Mouse (Mus musculus) layer of hippocampus, postnatal 14 days (tissue): ENCODE results near the gene 6820408C15Rik. TPM values are rescaled to one million over a fixed set of nuclear protein-coding genes. Genes with fewer than 3 reads are reported as not detected.

Experiments used
- DNase-seq, 2 experiments: peaks; one replicate each; pipeline ENCODE4 v3.0.0; 2021 to 2022; ENCODE audit warnings: low spot score in 2 of 2, mixed read lengths in 1 of 2
- long read RNA-seq, 2 experiments: library from polyadenylated mRNA; stranded (forward); transcript quantifications; one replicate each; pipeline ENCODE4 v2.0.0; 2021
- total RNA-seq, 2 experiments: library from RNA; stranded (reverse); gene quantifications; 2 replicates each; pipeline ENCODE4 v1.2.3; 2021

Gene 6820408C15Rik
- 1 to 10 TPM; 2.9 to 4.2 TPM for total RNA-seq
- long read RNA-seq, experiment 1, partial matches to known transcripts = 1 of 3 reads
- long read RNA-seq, experiment 1, other reads (novel, unspliced or antisense) = 2 of 3 reads
- long read RNA-seq, experiment 2, partial matches to known transcripts = 3 of 7 reads
- long read RNA-seq, experiment 2, other reads (novel, unspliced or antisense) = 4 of 7 reads

DNA sequence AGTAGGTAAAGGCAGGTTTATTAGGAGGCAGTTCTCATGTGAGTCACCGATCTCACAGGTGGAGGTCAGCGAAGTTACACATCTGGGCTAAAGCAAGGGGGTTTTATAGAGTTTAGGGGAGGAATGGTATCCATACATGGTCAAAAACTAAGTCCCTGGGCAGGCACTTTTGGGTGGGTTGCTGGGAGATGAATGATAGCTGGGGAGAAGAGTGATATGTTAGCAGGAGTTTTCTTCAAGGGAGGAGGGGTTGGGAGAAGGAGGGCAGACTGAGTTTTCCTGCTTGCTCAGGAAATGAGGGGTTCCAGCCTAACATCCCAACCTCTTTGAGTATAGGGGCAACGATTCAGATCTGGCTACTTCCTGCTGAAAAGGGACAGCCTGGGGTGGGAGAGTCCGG is at the start of gene 6820408C15Rik:
Gene 6820408C15Rik, plus strand, starts transcription at position 301 of the 400 bp plus-strand sequence.
- no peak for DNase-seq

DNA sequence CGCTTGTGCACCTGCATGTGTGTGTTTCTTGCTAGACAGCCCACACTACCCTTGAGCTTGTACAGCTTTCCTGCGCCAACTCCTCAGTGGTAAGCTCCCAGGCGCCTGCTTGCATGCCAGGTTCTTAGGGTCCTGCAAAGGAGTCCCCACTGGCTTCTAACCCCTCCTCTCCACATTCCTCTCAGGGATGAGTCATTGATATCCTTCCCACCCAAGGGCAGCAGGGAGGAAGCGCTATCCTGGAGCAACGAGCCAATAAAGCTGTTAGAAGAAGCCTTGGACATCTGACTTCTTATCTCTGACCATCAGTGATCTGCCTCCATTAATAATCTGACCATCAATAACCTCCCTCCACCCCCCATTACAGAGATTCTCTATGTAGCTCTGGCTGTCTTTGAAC is 47.5 kb upstream of the 6820408C15Rik start:
- DNase-seq = no peak

DNA sequence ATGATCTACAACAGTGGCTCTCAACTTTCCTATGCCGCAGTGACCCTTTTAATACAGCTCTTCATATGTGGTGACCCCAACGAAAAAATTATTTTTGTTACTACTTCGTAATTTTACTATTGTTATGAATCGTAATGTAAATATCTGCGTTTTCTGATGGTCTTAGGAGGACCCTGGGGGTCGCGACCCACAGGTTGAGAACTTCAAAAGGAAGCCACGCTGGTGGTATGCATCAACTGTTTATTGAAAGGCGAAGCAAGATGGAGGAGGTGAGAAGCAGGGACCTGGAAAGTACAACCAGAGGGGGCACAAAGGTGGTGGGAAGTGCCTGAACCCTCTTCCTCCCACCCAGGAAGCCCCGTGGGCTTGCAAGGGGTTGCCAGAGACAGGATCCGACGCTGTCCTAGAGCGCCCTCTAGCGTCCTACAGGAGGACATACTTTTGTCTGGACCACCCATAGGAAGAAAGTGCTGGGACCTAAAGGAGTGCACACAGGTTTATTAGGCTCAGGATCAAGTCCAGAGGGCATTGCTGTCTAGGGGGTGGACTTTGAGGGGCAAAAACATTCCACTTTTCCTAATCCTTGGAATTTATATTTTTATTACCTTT is 46.8 kb upstream of the 6820408C15Rik start:
- DNase-seq = peak in 1 of 2 experiments; percentile 66

DNA sequence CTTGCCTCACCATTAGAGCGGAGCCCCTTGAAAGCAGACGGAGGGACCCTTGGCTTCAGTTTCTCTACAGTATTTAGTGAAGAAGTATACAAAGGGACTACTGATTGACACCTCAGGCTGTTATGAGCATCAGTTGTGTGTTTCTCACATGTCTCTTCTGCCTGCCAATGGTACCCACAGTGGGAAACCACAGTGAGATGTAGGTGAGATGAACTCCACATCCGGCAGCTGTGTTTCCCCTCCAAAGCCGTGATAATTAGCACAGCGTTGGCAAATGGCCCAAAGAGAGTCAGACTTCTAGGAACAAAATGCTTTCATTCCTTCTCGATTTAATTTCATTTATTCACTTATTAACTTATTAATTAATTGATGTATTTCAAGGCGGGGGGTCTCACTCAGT is 43.3 kb upstream of the 6820408C15Rik start:
- no peak for DNase-seq

DNA sequence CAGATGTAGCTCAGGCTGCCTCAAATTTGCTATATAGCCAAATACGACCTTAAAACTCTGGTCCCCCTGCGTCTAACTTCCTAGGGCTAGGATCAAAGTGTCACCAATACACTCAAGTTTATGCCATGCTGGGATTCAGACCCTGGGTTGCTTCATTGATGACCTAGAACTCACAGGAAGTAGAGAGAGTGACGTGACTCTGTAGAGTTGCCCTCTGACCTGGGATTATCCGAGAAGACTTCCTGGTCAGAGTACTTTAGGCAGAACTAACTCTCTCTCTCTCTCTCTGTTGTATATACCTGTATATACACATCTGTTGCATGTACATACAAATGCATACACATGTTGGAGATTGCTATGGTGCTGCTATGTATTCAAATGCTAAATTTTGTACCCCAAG is 42.7 kb upstream of the 6820408C15Rik start:
- no peak for DNase-seq

DNA sequence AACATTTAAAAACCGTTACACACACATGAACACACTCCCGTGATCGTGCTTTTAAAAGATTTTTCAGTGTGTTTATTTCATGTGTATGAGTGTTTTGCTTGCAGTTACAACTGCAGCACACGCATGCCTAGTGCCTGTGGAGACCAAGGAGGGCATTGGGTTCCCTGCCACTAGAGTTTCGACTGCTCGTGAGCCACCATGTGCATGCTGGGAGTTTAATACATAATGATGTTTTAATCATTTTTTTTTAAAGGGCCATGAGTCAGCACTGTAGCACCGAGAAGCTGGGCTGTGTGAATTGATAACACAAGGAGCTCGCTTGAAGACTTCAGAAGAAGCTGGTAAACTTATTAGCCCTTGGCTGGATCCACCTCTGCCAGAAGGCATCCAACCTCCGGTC is 41.8 kb upstream of the 6820408C15Rik start:
- DNase-seq = no peak

DNA sequence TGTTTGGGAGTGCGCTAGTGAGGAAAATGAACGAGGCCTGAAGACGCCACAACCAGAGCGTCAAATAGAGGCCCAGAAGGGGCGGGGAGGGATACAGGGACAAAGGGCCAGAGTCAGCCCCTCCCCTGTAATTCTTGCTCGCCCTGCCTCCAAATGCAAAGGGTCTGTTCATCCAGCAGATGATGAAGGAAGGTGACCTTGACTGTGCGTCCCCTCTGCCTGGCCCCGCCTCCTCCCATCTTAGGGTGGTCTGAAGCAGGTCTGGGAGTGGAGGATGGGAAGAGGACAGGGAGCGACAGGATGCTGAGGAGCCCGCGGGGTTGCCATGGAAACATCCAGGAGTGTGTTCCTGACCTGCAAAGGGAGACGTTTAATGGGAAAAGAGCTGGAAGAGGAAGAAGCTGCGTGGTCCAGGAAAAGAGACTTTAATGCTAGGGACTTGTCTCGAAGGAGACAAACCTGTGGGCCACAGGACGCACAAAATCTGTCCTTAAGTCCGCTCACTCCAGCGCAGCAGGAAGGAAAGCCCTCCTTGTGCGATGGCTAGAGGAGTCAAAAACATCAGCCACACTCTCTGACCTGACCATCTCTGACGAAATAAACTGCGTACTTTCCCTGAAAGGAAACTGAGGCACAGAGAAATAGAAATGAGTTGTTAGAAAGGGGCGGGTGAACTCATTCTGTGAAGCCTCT is 39.6 kb upstream of the 6820408C15Rik start:
- DNase-seq = no peak

DNA sequence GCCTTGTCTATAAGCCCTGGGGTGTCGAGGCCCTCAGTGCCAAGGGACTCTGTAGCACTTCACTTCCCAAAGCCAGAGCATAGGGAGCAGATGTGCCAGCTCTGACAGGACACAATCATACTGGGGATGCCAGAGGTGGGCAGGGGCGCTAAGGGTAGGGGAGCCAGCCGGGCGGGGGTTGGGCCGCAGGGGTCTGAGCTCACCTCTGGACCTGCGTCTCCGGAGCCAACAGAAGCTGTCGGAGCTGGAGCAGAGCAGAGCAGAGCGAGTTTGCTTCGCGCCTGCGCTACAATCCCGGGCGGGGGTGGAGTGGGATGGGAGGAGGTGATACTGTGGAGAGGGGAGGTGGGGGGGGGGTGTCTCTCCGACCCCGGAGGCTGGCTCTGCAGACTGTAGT is 39.0 kb upstream of the 6820408C15Rik start, which contains the start of gene Nrsn2:
Gene Nrsn2, minus strand, starts transcription at position 294 of the 397 bp plus-strand sequence.
- no peak for DNase-seq

DNA sequence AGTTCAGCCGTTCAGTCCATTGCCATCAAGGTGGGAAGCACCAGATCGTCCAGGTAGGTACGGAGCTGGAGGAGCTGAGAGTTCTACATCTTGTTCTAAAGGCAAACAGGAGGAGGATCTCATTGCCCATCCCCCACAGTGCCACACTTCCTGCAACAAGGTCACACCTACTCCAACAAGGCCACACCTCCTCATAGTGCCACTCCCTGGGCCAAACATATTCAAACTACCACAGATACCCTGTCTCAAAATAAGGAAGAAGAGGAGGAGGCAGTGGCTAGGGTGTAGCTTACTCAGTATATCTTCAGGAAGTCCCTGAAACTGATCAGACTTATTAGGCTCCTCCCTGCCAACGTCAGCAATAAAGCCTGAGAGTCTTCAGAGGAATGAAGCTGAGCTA is 31.2 kb upstream of the 6820408C15Rik start:
- DNase-seq = no peak

DNA sequence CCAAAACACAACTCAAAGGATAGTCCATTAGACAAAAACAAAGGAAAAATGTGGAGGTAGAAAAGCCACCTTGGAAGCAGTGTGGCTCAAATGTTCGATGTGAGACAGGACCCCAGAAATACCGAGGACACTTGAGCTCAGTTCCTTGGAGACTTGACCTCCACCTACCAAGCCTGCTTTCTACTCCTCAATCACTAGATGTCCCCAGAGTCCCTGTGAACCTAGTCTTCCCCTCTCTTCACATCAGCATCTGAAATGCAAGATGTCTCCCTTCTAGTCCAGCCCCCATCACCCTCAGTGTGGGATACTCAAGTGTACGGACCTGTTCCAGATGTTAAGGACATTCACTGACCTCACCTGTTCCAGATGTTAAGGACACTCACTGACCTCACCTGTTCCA is 22.6 kb upstream of the 6820408C15Rik start:
- peak in 1 of 2 experiments; percentile 71 for DNase-seq

DNA sequence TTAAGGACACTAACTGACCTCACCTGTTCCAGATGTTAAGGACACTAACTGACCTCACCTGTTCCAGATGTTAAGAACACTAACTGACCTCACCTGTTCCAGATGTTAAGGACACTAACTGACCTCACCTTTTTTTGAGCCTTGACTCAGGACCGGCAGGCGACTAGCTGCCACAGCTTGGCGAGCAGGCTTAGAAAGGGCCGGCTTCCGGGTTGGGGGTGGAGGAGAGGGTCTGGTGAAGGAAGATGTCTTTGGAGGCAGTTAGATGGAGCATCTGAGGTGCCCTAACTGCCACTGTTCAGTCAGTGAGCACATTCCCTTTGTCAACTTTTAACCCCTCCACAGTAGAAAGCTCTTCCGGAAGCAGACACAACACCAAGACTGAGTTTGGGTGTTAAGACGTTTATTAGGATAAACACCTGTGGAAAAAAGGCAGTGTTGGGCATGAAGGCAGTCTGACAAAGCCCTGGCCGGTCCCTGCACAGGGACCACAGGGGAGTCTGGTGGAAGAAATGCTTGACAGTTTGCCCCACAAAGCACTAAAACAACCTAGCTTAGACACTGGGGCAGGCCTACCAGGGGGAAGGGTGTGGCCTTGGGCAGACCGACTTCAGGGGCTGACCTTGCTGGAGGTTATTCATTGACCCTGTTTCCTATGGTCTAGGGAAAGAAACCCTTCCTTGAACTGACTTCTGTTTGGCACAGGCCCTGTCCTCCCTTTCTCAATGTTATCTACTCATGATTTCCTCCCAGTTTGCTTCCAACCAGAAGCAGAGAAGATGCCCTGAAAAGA is 22.0 kb upstream of the 6820408C15Rik start:
- no peak for DNase-seq

DNA sequence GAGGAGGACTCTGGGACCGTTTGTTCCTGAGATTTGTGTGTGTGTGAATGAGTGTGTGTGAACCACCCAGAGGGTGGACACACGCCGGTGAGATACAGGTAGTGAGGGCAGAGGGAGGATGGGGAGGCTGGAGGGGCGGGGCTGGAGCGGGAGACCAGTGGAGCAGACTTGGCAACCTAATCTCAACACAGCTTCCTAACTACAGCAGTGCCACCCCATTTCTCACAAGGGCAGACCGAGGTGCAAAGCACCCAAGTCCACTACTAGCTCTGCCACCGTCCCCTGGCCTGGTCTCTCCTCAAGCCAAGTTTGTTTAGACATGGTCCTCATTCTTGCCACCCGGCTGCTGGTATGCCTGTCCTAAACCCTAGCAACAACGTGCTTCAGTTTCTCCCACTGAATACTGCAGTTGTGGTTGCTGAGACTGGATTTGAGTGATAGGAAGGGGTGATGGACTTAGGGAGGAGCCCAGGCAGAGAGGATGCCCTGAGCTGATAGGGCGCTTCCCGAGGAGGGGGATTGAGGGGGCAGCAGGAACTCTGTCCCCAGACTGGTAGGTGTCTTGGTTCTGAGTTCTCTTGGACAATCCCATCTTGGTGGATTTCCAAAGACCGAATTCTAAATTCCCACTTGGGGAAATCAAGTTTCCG is 20.0 kb upstream of the 6820408C15Rik start:
- DNase-seq = no peak

DNA sequence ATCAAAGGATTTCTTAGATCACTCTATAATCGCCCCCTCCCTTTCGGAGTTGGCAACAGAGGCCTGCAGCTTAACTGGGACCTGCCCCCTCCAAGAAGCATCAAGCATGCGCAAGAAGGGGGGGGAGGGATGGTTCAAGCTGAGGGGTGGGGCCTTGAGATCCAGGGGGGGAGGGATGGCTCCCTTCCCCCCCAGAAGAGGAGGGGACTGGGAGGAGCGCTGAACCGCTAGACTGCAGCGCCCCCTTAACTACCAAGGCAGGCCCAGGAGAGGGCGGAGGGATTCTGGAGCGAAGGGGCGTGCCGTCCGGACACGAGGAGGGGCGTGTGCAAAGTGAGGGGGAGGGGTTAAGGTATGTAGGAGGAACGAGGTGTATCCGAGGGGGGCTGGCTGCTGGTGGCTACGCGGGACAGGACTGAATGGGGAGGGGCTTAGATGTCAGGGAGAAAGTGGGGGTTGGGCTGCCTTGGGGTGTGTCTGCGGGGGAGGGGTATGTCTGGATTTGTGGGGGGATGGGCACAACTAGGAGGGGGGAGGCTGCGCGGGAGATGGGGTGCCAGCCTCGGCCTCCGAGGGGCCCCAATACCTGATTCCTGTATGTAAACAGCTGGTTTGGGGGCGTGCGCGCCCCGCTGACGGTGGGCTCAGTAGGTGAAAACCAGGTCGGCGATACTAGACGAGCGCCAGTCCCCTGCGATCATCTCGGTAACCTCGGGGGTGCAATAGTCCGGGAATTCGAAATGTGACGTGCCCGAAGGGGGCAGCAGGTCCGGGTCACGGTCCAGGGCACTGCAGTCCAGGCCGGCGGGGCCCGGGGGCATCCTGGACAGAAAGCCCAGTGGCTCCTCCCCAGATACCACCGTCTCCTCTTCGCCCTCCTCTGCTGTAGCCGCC is 19.0 kb upstream of the 6820408C15Rik start:
- DNase-seq = peak; percentile 86 to 94

DNA sequence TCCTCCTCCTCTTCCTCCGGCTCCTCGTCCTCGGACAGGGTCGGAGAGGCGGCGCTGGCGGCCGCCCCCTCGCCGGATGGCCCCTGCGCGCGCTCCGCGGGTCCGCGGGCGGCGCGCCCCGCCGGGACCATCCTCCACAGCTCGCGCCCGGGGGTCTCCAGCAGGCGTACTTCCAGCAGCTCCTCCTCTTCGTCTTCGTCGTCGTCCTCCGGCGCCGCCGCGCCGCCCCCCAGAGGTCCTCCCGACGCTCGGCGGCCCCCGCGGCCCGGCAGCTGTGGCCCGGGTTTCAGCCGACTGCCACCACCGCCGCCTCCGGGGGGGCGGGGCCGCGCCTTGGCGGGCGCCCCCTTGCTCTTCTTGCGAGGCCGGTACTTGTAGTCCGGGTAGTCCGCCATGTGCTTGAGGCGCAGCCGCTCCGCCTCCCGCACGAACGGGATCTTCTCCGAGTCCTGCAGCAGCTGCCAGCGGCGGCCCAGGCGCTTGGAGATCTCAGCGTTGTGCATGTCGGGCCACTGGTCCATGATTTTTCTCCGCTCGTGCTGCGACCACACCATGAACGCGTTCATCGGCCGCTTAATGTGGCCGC is 18.3 kb upstream of the 6820408C15Rik start:
- DNase-seq = peak; percentile 85 to 88

DNA sequence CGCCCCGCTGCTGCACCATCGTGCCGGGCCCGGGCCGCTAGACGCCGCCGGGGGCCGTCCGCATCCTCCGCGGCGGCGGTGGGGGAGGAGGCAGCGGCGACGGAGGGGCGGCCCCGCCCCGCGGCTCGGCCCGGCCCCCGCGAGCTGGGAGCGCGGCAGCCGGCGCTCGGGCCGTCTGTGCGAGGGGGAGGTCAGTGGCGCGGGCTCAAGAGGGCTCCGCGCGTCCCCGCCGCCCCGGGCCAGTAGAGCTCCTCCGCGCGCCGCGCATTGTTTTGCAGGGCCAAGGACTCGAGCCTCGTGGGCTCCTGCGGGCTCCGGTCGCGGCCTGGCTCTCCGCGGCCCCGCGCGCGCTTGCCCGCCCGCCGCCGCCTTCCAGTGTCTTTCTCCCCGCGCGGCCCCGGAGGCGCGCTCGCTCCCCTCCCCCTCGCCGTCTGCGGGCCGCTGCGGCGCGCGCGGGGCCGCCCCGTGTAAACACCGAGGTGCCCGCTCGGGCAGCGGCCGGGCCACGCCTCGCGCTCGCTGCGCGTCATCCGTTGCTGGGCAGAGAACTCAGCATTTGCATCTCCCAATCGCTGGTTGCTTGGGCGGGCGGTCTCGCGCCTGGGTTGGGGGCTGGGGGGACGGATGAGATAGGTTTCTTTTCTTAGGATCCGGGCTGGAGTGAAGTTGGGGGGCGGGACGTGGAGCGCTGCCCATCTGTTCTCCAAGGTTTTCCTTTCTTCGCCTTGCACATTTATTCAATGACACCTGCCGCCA is 17.5 kb upstream of the 6820408C15Rik start, which contains the start of gene Sox12:
Gene Sox12, minus strand, starts transcription at position 384 of the 756 bp plus-strand sequence.
- peak; percentile 95 to 98 for DNase-seq

DNA sequence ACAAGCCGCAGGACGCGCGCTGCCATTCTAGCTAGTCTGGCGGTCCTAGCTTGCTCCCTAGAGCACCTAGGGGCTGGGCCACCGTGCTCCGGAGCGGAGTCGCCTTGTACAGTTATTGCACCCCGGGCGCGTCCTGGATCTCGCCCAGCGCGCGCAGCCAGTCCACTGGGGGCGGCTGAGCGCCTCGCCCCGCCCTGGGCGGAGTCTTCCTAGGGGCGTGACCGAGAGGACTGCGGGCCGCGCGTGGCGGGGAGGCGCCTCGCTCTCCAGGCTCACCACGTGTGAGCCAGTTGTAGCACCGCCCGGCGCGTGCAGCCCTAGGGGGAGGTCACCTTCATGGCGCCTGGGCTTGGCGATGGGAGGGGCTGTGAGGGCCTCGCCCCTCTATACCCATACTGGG is 16.7 kb upstream of the 6820408C15Rik start:
- DNase-seq = peak; percentile 86 to 89

DNA sequence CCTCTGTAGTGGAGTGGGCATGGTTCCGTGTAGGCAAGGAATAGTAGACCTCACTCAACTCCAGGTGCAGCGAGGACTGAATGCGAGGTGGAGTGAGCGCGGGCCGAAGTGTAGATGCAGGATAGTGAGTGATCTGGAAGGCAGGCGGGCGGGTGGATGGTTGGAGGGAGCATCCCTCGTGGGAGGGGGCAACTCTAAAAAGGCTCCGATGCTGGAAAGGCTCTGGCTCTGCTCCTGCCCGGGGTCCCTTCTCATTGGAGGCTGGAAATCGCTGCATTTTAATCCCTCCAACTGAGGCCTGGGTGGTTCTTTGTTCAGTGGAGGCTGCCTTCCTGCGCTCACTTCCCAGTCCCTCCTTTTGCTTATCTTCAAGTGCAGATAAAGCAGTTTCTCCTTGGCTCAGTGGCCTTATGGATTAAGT is 16.3 kb upstream of the 6820408C15Rik start:
- no peak for DNase-seq

DNA sequence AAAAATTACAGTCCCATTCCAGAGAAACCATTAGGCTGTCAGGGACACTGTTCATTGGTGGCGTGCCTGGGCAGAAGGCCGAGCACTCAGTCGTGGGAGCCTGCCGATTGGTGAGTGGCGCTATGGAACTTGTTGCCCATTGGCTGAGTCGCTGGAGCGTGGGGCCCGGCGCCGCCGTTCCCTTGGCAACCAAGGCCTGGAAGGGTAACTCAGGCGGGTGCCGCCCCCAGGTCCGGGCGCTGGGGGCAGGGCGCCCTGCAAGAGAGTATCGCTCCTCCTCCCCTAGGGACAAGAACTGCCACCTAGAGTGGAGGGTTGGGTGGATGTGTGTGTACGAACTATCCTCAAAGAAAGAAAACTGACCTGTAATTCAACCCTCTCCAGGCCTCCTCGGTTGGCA is 9.3 kb upstream of the 6820408C15Rik start:
- peak; percentile 94 to 98 for DNase-seq

DNA sequence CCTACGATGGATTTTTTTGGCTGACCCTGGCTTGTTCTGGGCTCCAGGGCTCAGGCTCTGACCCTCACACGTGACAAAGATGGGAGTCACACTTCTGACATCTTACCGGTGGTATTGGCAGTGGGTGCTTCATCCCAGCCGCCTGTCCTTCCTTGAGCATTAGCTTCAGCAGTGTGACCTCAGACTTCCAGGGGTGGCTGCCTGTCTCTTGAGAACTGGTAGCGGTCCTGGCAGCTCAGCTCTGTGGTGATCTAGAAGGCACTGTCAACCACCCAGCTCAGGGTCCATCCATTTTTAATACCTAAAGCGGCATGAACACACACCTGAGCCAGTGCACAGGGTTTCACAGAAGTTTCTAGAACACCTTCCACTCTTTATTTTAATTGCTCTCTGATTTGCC is 5.6 kb upstream of the 6820408C15Rik start:
- no peak for DNase-seq
